Mouse (Mus musculus): Measurements from ENCODE around the gene Uckl1.

DNA sequence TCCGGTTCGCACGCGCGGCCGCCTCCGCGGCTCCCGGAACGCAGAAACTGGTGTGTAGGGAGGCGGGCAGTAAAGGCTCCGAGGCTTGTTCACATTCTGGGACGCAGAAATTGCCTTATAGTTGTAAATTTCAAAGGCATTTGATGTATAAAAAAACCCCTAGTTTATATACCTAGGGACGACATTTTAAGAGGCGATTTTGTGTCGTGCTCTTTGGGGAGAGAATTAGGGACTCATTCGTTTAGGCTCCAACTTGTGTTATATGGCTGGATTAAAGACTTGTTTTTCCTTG is 63.8 kb downstream of the Uckl1 start:
- TF ChIP-seq GATA1 (IDR thresholded peaks at IDR 0.05; ENCODE audit: borderline replicate concordance, low read length) (no peak), FLI1 (IDR thresholded peaks at IDR 0.05; ENCODE audit: low read length) (no peak)
